Mouse (Mus musculus): ENCODE data around the gene Ttc39a. TPM values are rescaled to one million over a fixed set of nuclear protein-coding genes. Genes with fewer than 3 reads are reported as not detected.
"Not testable (repeated sequence)": the region's sequence is repeated elsewhere in the genome, so short reads cannot be mapped to it uniquely, and the experiment has no call there.

Ttc39a gene
- 1 to 10 TPM; 1.2 to 1.9 TPM for total RNA-seq (2021)

DNA sequence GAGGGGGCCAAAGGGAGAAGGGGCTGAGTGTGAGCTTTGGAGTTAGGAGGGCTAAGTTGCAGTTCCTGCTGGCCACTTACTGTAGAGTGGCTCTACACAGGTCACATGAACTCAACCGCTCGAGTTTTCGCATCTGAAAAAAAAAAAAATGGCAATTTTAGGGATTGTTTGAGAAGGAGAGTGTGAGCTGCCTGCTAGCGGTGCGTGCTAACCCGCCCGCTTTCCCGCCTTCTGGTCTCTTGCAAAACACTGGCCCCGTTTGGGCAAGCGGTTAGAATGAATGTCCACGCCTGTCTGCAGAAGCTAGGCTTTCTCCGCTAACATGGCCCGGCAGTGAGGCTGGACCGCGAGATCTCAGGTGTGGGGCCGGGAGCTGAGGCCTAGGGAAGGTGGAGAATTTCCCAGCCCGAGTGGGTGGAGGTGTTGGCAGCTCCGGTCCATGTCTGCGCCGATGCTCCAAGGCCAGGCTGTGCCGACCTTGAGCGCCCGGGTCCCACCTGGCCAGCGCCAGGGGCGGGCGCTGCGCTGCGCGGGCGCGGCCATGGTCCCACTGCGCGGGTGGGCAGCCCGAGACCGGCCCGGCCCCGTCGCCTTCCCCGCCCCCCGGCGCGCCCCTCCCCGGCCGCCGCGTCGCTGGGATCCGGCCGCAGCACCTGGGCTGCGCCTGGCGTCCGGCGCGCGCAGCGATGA lies at the start of gene Ttc39a:
Ttc39a (plus strand) TSS at position 138 of the 690 bp plus-strand sequence.
- no peak for DNase-seq

GRCm38 (mm10) chr4:109378107-109378506 lies 28.3 kb upstream of the Ttc39a start:
- no peak for DNase-seq

GRCm38 (mm10) chr4:109382457-109382856 lies 24.0 kb upstream of the Ttc39a start:
- no peak for DNase-seq

GRCm38 (mm10) chr4:109385599-109385998 lies 20.8 kb upstream of the Ttc39a start:
- no peak for DNase-seq

GRCm38 (mm10) chr4:109393229-109393779 lies 13.1 kb upstream of the Ttc39a start:
- DNase-seq: no peak

GRCm38 (mm10) chr4:109393902-109394301 lies 12.5 kb upstream of the Ttc39a start:
- DNase-seq: no peak

DNA sequence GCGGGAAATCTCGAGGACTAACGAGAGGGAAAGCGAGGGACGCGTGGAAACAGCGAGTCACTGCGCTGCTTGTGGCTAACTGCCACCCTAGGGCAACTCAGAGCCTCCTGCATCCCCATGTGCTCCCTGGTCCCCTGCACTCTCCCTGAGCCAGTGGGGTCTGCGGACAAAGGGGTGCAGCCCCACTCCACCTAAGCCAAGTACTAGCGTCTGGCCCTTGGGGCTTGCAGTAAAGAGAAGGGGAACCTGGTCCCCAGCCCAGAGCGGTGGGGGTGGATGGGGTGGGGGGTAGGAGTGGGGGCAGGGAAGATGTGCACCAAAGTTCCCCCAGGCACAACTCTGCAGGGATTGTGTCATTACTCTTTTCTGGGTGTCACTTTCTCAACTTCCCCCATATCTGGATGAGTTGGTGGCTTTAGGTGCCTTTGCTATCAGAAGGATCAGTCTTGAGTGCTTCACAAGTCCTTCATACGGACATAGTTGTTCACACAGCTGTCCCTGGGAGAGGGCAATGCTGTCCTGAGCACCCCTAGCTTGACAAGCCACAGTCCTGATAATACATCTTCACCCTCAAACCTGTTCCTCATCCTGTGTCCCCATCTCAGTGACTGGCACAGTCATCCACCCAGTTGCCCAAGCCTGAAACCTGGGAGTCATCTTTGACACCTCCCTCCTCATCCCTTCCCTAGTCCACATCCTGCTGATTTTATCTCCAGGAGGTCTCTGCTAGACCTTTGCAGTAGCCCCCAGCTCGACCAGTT lies 11.9 kb upstream of the Ttc39a start:
- DNase-seq: no peak

DNA sequence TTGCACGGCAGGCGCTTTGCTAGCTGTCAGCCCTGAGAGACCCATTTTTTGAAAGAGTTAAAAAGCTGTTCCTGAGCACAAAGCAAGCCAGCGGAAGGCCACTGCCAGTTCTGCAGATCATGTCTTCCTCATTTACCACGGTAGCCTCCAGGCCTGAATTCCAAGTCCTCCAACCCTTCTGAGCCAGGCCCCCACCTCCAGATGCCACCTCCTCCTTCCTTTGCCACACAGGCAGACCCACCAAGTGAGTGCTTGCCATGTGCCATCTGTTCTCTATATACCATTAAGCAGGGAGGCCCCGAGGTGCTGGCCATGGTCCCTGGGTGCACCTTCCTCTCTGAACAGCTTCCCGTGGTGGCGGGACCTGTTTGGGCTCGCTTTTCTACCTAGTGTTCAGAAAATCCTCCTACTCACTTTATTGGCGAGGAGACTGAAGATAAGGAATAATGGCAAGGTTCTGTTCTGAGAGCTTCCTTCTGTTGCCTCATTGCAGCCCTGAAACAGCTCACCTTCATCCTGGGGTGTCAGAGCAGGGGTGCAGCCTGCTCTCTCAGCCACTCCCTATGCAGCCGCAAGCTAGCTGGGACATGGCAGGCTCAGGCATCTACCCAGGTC lies 6.0 kb upstream of the Ttc39a start:
- DNase-seq: no peak

GRCm38 (mm10) chr4:109401176-109401689 lies 5.2 kb upstream of the Ttc39a start:
- DNase-seq: no peak

GRCm38 (mm10) chr4:109404908-109405307 lies 1.5 kb upstream of the Ttc39a start:
- not testable (repeated sequence) for DNase-seq

DNA sequence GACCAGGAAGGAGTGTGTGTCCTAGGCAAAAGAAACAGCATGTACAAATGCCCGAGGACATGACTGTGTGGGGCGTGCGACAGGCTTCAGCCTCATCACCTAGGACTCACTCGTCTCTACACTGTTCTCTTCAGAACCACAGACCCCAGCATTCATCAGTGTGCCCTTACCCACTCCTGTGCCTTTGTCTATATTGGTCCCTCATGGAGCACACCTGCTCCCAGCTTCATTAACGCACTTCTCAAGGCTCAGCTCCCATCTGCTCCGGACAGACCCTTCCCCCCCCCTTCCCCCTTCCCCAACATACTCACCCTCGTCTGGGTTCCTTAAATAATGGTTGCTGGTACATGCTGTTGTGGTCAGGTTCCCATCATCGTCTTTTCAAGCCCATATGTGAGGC lies 1.0 kb upstream of the Ttc39a start:
- DNase-seq: no peak

GRCm38 (mm10) chr4:109406054-109406485 lies 353 bp upstream of the Ttc39a start:
- peak in 1 of 2 experiments; percentile 34 for DNase-seq

- no peak for DNase-seq
Observed at GRCm38 (mm10) chr4:109407176-109407520, 725 bp downstream of the Ttc39a start.

GRCm38 (mm10) chr4:109407701-109408485 lies 1.5 kb downstream of the Ttc39a start:
- DNase-seq: no peak

DNA sequence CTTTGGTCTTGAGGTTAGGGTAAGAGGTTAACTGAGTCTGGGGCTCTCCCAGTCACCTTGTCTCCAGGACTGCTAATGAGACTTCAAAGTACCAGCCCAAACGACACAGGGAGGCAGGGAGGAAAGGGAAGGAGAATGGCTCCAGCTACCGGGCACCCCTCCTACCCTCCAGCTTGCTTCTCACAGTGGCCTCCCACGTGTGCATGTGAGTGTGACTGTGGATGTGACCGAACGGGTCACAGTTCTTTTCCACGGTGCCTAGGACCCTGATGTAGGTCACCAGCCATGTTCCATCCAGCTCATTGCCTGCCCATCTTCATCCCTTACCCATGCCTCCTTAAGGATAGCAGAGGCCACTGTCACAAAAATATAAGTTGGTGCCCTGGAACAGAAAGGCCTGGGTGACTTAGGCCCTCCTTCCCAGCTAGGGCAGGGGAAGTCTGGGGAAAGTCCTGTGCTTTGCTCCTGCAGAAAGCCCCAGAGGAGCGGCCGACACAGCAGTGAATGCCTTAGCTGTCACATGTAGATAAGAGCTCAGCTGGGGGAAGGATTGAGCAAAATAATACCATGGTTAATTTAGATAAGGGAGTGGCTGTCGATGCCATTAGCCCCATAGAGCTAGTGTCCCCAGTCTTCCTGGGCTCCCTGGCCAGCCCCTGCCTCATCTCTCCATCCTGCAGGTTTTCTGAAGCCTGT lies 4.4 kb downstream of the Ttc39a start:
- DNase-seq: no peak

DNA sequence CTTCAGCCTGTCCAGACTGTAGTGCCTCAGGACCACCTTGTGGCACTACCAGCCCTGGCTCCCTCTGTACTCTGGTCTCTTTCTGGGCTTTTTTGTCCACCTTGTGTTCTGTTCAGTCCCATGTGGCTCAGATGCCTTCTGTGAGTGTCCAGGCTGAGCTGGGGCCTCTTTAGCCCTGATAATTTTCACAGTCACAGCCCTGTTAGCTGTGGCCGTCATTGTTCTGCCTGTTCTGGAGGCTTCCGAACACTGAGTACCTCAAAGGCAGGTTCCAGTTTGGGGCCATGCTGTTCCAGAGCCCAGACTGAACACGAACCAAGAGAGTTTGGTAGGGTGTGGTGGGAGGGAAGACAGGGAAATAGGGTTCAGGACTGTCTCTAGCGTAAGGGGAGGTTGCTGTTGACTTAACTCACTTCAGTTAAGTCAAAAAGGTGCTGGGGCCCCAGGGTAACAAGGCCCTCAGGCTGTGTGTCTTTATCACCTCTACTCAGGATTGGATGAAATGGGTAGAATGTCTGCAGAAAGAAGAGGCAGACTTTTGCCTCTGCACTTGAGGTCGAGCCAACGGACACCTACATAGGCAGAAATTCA lies 5.0 kb downstream of the Ttc39a start:
- DNase-seq: no peak

DNA sequence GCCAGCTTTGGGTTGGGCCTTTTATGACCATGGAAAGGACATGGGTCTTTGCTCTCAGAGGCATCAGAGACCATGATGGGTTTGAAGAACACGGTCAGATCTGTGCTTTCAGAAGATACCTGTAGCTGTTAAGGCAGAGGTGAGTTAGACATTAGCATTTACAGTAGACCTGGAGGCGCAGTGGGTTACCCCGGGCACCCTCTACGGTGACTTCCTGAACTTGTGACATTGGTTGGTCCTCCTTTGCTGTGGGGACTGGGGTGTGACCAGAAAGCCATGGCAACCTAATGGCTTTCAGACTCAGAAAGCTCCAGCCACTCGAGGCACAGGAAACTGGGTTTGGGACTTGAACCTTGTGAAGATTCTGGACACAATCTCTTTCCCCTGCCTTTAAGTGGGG lies 5.8 kb downstream of the Ttc39a start:
- DNase-seq: no peak

DNA sequence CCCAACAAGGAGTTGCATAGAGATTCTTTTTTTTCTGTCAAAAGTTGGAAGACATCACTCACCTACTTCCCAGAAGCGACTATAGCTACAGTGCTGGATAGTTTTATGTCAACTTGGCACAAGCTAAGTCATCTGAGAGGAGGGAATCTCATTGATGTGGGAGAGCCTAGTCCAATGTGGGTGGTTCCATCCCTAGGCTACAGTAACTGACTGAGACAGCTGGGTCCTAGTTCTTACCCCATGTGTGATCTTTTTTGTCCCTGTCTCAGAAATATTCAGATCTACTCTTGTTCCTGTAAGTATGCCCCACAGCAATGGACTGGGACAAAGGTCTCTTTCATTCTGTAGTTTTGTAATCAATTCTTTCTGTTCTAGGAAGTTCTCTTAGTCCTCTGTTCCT lies 11.6 kb downstream of the Ttc39a start:
- DNase-seq: no peak

- no peak for DNase-seq
Observed at GRCm38 (mm10) chr4:109419017-109419416, 12.6 kb downstream of the Ttc39a start.

GRCm38 (mm10) chr4:109419563-109419962 lies 13.1 kb downstream of the Ttc39a start:
- no peak for DNase-seq

DNA sequence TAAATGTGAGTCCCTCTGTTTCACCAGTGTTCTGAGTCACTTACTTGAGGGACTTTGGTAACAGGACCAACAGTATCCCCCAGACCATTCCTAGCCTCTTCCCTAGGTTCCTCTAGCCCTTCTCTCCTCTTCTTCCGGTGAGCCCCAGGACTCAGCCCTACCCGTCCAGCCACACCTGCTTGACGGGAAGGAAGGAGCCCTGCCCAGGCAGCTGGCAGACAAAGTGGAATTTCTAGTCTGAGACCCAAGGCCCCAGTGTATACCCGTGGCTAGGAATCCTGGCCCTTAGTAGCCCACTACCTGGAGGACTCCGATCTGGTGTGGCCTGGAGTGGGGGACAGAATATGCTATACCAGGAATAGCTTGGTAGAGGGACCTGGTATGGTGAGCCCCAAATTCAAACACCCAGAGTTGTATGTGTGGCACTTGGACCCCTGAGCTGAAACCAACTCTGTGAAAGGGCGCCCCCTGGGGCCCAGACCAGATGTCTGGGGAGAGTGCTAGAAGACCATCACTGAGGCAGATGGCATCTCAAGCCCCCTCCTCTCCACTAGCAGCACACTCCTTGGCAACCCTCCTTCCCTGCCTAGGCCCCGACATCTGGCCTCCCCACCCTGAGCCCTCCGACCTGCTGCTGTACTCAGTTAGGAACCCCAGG lies 13.8 kb downstream of the Ttc39a start:
- no peak for DNase-seq
